Mouse (Mus musculus) adrenal gland, adult 18-20 months (tissue): ENCODE data around the gene Rnf186. TPM values are rescaled to one million over a fixed set of nuclear protein-coding genes. Genes with fewer than 3 reads are reported as not detected.

Source experiments
- DNase-seq, 2 experiments: peaks; one replicate each; pipeline ENCODE4 v3.0.0; 2021 to 2022; ENCODE audit warnings: low spot score in 2 of 2
- total RNA-seq, 2 experiments: library from RNA; stranded (reverse); gene quantifications; 1 replicate in 1 of 2; 2 replicates in 1 of 2; pipeline ENCODE4 v1.2.3; 2021

Rnf186 gene
- total RNA-seq, 2 experiments from 2014 or later: not detected

- peak in 1 of 2 experiments; percentile 32 for DNase-seq
Measured at GRCm38 (mm10) chr4:139007981-139008536, 41.1 kb downstream of the Rnf186 start.

GRCm38 (mm10) chr4:139011201-139011702, 44.3 kb downstream of the Rnf186 start:
- DNase-seq: no peak

- DNase-seq: no peak
Measured at GRCm38 (mm10) chr4:139013281-139013680, 46.4 kb downstream of the Rnf186 start.

GRCm38 (mm10) chr4:139014793-139015192, 47.9 kb downstream of the Rnf186 start:
- DNase-seq: no peak

Other genes starting within 250 kb of the Rnf186 start
- gene Pla2g2c, start 242.3 kb upstream of the Rnf186 start, total RNA-seq: under 1 TPM in 1 of 2 experiments, not detected in 1; 0.19 TPM
- gene Ubxn10, start 229.9 kb upstream of the Rnf186 start, total RNA-seq: under 1 TPM; 0.70 to 0.99 TPM
- 10 to 100 TPM; 27.9 to 38.5 TPM for gene Pla2g2f, start 209.5 kb upstream of the Rnf186 start, total RNA-seq
- gene Pla2g2d, start 191.4 kb upstream of the Rnf186 start, total RNA-seq: 1 to 10 TPM; 1.3 to 2.5 TPM
- gene Pla2g5, start 103.6 kb upstream of the Rnf186 start, total RNA-seq: 10 to 100 TPM; 10.7 to 22.4 TPM
- gene Gm13030, start 93.1 kb upstream of the Rnf186 start, total RNA-seq: not detected
- gene Pla2g2e, start 89.2 kb upstream of the Rnf186 start, total RNA-seq: 1 to 10 TPM; 1.6 to 3.1 TPM
- gene Otud3, start 53.2 kb upstream of the Rnf186 start, total RNA-seq: 10 to 100 TPM; 12.3 to 13.1 TPM
- gene Tmco4, start 5.8 kb downstream of the Rnf186 start, total RNA-seq: 10 to 100 TPM; 15.1 to 19.0 TPM
- gene Htr6, start 108.5 kb downstream of the Rnf186 start, total RNA-seq: under 1 TPM; 0.23 to 0.42 TPM
- 10 to 100 TPM; 47.8 to 57.5 TPM for gene Nbl1, start 125.9 kb downstream of the Rnf186 start, total RNA-seq
- gene Minos1, start 164.0 kb downstream of the Rnf186 start, total RNA-seq: 100 to 1,000 TPM; 380 to 443 TPM
- gene Capzb, start 225.8 kb downstream of the Rnf186 start, total RNA-seq: 100 to 1,000 TPM; 351 to 362 TPM